Mouse (Mus musculus): ENCODE results near the gene Ctsm. TPM values are rescaled to one million over a fixed set of nuclear protein-coding genes. Genes with fewer than 3 reads are reported as not detected.
"Not testable (repeated sequence)": the region's sequence is repeated elsewhere in the genome, so short reads cannot be mapped to it uniquely, and the experiment has no call there.

The Ctsm gene
- not detected in 2 replicates for polyA plus RNA-seq (2015; fragmentation: Nextera tagmentation; extraction: Ambion mirVana)

- no peaks in the 10 kb centered on the region for H3K36me3 ChIP-seq
- WGBS = 57% methylated on average over 4 of the region's 4 CpGs
- no peak for ATAC-seq (replicated peaks; ENCODE audit: insufficient number of reproducible peaks, insufficient read depth, low FRiP score, low read depth)
Observed at GRCm38 (mm10) chr13:61541631-61542030, at the start of gene Ctsm. TSS of gene Ctsm (minus strand) at chr13:61541839.

DNA sequence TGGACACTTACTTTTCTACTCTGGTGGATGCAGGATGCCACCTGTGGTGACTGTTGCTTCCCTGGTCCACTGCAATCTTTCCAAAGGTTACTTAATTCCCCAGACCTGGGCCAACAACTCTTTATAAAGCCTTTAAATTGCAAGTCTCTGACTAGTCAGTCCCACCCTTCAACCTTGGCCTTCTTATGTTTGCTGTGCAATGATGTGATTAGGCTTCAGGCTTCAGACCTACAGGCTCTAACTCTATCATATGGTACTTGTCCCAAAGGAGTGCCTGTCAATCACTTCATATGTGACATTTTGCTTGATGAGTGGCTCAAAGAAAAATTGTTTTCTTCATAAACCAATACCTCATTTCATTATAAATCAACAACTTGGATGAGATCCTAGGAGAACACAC, 28.4 kb upstream of the Ctsm start, which contains the start of gene Cts3:
Gene Cts3, minus strand, starts transcription at position 101 of the 400 bp plus-strand sequence.
- no peak within 1 kb of the TSS for H3K27ac ChIP-seq
- peaks cover 10% of the 10 kb centered on the region; the same call in 1 of the 2 replicates for H3K9me3 ChIP-seq (replicated peaks)
- no peaks in the 10 kb centered on the region for H3K27me3 ChIP-seq
- H3K4me1 ChIP-seq (replicated peaks) = no peaks in the 10 kb centered on the region
- H3K36me3 ChIP-seq = no peaks in the 10 kb centered on the region
- no peak within 1 kb of the TSS for H3K4me3 ChIP-seq
- H3K4me2 ChIP-seq = no peak within 1 kb of the TSS
- H3K9ac ChIP-seq = no peak within 1 kb of the TSS
- ATAC-seq (replicated peaks; ENCODE audit: insufficient number of reproducible peaks, insufficient read depth, low FRiP score, low read depth) = no peak

More at GRCm38 (mm10) chr13:61541631-61542030, at the start of gene Ctsm:
- Histone ChIP-seq H3K9ac (no peak within 1 kb of the TSS), H3K27me3 (no peaks in the 10 kb centered on the region), H3K9me3 (replicated peaks) (peaks cover 5% of the 10 kb centered on the region; the same call in 1 of the 2 replicates), H3K4me2 (no peak within 1 kb of the TSS), H3K4me1 (replicated peaks) (no peaks in the 10 kb centered on the region), H3K27ac (no peak within 1 kb of the TSS), H3K4me3 (no peak within 1 kb of the TSS)

DNA sequence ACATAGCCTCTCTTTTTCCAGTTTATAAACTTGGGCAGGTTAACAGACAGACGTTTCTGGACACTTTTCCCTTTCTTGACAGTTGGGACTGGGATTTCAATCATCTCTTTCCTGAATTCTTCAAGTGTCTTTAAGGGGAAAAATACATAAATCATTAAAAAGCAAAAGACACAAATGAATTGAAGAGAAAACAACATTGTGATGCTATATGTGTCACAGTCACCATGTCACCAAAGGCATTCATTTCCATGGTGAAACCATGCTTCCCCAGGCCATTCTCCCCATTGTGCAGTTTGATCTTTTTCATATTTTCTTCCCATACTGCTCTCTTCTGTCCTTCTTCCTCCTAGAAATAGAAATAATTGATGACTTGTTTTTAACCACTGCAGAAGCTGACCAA, 26.4 kb upstream of the Ctsm start, which contains the start of gene Gm49352:
Gene Gm49352, minus strand, starts transcription at position 101 of the 400 bp plus-strand sequence.
- ATAC-seq (replicated peaks; ENCODE audit: insufficient number of reproducible peaks, insufficient read depth, low FRiP score, low read depth); H3K9me3 ChIP-seq (replicated peaks): not testable (repeated sequence)

More for the DNA sequence above, 26.4 kb upstream of the Ctsm start, which contains the start of gene Gm49352:
- 29% methylated on average over 1 of the region's 1 CpGs for WGBS
- not testable (repeated sequence) for H3K27me3 ChIP-seq; H3K4me2 ChIP-seq; H3K4me3 ChIP-seq; H3K9ac ChIP-seq; H3K4me1 ChIP-seq (replicated peaks); H3K36me3 ChIP-seq; H3K27ac ChIP-seq

Other genes starting within 250 kb of the Ctsm start
- not detected in 2 replicates for gene Cts7, start 183.6 kb downstream of the Ctsm start, polyA plus RNA-seq (2015; fragmentation: Nextera tagmentation; extraction: Ambion mirVana)
- gene Gm49352, start 26.3 kb upstream of the Ctsm start, polyA plus RNA-seq (2015; fragmentation: Nextera tagmentation; extraction: Ambion mirVana) = not detected in 2 replicates
- gene Cts3, start 28.3 kb upstream of the Ctsm start, polyA plus RNA-seq (2015; fragmentation: Nextera tagmentation; extraction: Ambion mirVana) = not detected in 2 replicates